Mouse (Mus musculus): ENCODE results near the gene Tada2a. TPM values are rescaled to one million over a fixed set of nuclear protein-coding genes. Genes with fewer than 3 reads are reported as not detected.
A peak's percentile ranks its signal among the peaks of the same experiment; 100 is the strongest.

Tada2a gene
- polyA plus RNA-seq, 2 experiments: 36.9 to 56.2 TPM

DNA sequence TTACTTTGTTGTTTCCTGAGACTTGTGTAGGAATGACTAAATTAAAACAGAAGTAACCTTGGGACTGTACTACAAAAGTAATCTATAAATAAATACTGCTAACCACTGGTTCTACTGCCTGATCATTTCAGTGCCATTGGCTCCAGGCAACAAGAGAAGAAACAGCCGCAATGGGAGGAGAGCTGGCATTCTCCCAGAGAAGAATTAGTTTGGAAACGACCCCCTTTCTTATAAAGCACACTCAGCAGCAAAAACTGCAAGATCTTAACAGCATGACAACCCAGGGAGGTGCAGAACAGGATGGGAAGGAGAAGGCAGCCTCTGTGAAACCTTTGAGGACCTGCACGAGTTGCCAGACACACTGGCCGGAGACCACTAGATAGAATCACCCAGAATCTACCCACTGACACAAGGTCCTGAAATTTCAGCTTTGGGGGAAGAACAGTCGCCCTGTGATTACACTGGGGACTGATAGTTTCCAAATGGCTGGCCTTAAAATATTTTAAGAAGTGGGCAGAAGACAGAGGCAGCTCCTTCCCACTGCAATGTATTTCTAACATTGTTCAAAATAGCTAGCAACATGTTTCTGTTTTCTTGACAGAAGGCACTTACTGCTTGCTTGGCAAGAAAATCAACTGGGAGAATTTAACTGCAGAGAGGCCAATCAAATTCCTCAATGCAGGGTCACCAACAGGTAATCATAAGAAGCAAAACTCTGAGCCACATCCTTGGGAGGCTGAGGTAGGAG is 32.0 kb downstream of the Tada2a start:
- peaks cover 71% of the 10 kb centered on the region for H3K36me3 ChIP-seq (ENCODE audit: control insufficient read depth, insufficient read depth, low read length)
- H3K4me1 ChIP-seq (ENCODE audit: control insufficient read depth, insufficient read depth, low read length): no peaks in the 10 kb centered on the region
- H3K9me3 ChIP-seq (ENCODE audit: control insufficient read depth, low read length): no peaks in the 10 kb centered on the region
- WGBS: 76% methylated on average over 5 of the region's 5 CpGs
- DNase-seq (ENCODE audit: low spot score) (peak; percentile 17), ATAC-seq (ENCODE audit: low FRiP score, low read depth) (no peak)
- H3K27me3 ChIP-seq (ENCODE audit: control insufficient read depth, insufficient read depth, low read length): no peaks in the 10 kb centered on the region
- no peak overlapping the region for H3K27ac ChIP-seq (replicated peaks; ENCODE audit: low read depth, low read length)
- no peak overlapping the region for H3K9ac ChIP-seq (ENCODE audit: low read depth, low read length, severe bottlenecking)
- no peak overlapping the region for H3K4me2 ChIP-seq (replicated peaks; ENCODE audit: low read depth, low read length, severe bottlenecking)
- H3K4me3 ChIP-seq (replicated peaks; ENCODE audit: low read length): no peak overlapping the region
- no peak for TF ChIP-seq POLR2A (IDR thresholded peaks at IDR 0.05; ENCODE audit: borderline replicate concordance, extremely low read depth, insufficient read depth, insufficient read length)

DNA sequence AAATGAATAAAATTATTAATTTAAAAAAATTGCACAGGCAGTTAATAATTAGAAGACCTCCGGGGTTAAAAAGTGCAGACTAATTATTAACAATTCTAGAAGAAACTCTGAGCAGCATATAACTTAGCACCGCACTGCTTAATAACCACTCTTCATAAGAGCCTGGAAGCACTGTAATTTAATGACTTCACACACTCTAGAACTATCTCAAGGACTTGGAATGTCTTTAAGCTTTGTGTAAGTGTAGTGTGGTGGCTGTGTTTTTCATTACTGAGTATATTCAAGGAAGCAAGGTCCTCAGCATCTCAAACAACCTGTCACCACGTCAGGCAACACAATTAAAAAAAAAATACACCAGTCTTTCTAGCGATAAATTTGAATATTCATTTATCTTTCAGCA is 34.3 kb downstream of the Tada2a start:
- no peak for ATAC-seq (ENCODE audit: low FRiP score, low read depth)
- Histone ChIP-seq H3K9me3 (ENCODE audit: control insufficient read depth, low read length) (no peaks in the 10 kb centered on the region), H3K36me3 (ENCODE audit: control insufficient read depth, insufficient read depth, low read length) (peaks cover 64% of the 10 kb centered on the region), H3K4me2 (replicated peaks; ENCODE audit: low read depth, low read length, severe bottlenecking) (no peak overlapping the region), H3K27ac (replicated peaks; ENCODE audit: low read depth, low read length) (no peak overlapping the region), H3K4me3 (replicated peaks; ENCODE audit: low read length) (no peak overlapping the region), H3K27me3 (ENCODE audit: control insufficient read depth, insufficient read depth, low read length) (no peaks in the 10 kb centered on the region), H3K4me1 (ENCODE audit: control insufficient read depth, insufficient read depth, low read length) (no peaks in the 10 kb centered on the region), H3K9ac (ENCODE audit: low read depth, low read length, severe bottlenecking) (no peak overlapping the region)
- TF ChIP-seq POLR2A (IDR thresholded peaks at IDR 0.05; ENCODE audit: borderline replicate concordance, extremely low read depth, insufficient read depth, insufficient read length): no peak
- DNase-seq (ENCODE audit: low spot score): no peak
- 81% methylated on average over 4 of the region's 4 CpGs for WGBS

DNA sequence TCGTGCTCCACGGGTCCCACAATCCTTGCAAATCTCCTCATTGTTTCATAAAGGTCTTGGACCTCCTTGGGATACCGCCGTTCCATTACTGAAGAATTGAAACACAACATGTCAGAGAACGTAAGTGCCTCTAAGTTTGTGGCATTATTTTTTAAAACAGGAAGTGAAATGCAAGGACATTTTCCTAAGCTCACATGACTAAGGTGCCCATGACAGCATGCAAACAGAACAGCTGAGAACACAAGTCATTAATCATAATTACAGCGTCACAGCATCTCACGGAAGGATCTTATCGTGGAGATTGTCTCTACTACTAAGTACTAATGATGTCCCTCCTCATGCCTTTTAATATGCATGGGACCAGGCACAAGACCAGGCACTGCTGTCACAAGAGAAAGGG is 38.8 kb downstream of the Tada2a start:
- WGBS: 90% methylated on average over 8 of the region's 8 CpGs
- Histone ChIP-seq H3K9ac (ENCODE audit: low read depth, low read length, severe bottlenecking) (no peak overlapping the region), H3K27me3 (ENCODE audit: control insufficient read depth, insufficient read depth, low read length) (no peaks in the 10 kb centered on the region), H3K9me3 (ENCODE audit: control insufficient read depth, low read length) (no peaks in the 10 kb centered on the region), H3K4me2 (replicated peaks; ENCODE audit: low read depth, low read length, severe bottlenecking) (no peak overlapping the region), H3K4me1 (ENCODE audit: control insufficient read depth, insufficient read depth, low read length) (no peaks in the 10 kb centered on the region), H3K36me3 (ENCODE audit: control insufficient read depth, insufficient read depth, low read length) (peaks cover 64% of the 10 kb centered on the region), H3K27ac (replicated peaks; ENCODE audit: low read depth, low read length) (no peak overlapping the region), H3K4me3 (replicated peaks; ENCODE audit: low read length) (no peak overlapping the region)
- no peak for TF ChIP-seq POLR2A (IDR thresholded peaks at IDR 0.05; ENCODE audit: borderline replicate concordance, extremely low read depth, insufficient read depth, insufficient read length)
- DNase-seq (ENCODE audit: low spot score) (no peak), ATAC-seq (ENCODE audit: low FRiP score, low read depth) (no peak)

- 97% methylated on average over 5 of the region's 5 CpGs for WGBS
- DNase-seq (ENCODE audit: low spot score) (no peak), ATAC-seq (ENCODE audit: low FRiP score, low read depth) (no peak)
- no peak overlapping the region for H3K9ac ChIP-seq (ENCODE audit: low read depth, low read length, severe bottlenecking)
- H3K4me3 ChIP-seq (replicated peaks; ENCODE audit: low read length): no peak overlapping the region
- H3K4me1 ChIP-seq (ENCODE audit: control insufficient read depth, insufficient read depth, low read length): 0 out of 2 replicates have a peak, but pooled peaks cover 2% of the 10 kb centered on the region
- no peak overlapping the region for H3K4me2 ChIP-seq (replicated peaks; ENCODE audit: low read depth, low read length, severe bottlenecking)
- no peaks in the 10 kb centered on the region for H3K9me3 ChIP-seq (ENCODE audit: control insufficient read depth, low read length)
- peaks cover 57% of the 10 kb centered on the region for H3K36me3 ChIP-seq (ENCODE audit: control insufficient read depth, insufficient read depth, low read length)
- no peak overlapping the region for H3K27ac ChIP-seq (replicated peaks; ENCODE audit: low read depth, low read length)
- H3K27me3 ChIP-seq (ENCODE audit: control insufficient read depth, insufficient read depth, low read length): no peaks in the 10 kb centered on the region
- no peak for TF ChIP-seq POLR2A (IDR thresholded peaks at IDR 0.05; ENCODE audit: borderline replicate concordance, extremely low read depth, insufficient read depth, insufficient read length)
These were observed 47.5 kb downstream of the Tada2a start for GRCm38 (mm10) chr11:84081901-84082300.

GRCm38 (mm10) chr11:84080327-84080726 is 49.1 kb downstream of the Tada2a start:
- H3K4me1 ChIP-seq (ENCODE audit: control insufficient read depth, insufficient read depth, low read length): 0 out of 2 replicates have a peak, but pooled peaks cover 2% of the 10 kb centered on the region
- H3K9me3 ChIP-seq (ENCODE audit: control insufficient read depth, low read length): no peaks in the 10 kb centered on the region
- H3K36me3 ChIP-seq (ENCODE audit: control insufficient read depth, insufficient read depth, low read length): peaks cover 47% of the 10 kb centered on the region
- no peak overlapping the region for H3K4me2 ChIP-seq (replicated peaks; ENCODE audit: low read depth, low read length, severe bottlenecking)
- TF ChIP-seq POLR2A (IDR thresholded peaks at IDR 0.05; ENCODE audit: borderline replicate concordance, extremely low read depth, insufficient read depth, insufficient read length): no peak
- ATAC-seq (ENCODE audit: low FRiP score, low read depth) (no peak), DNase-seq (ENCODE audit: low spot score) (no peak)
- H3K27me3 ChIP-seq (ENCODE audit: control insufficient read depth, insufficient read depth, low read length): no peaks in the 10 kb centered on the region
- no peak overlapping the region for H3K4me3 ChIP-seq (replicated peaks; ENCODE audit: low read length)
- no peak overlapping the region for H3K9ac ChIP-seq (ENCODE audit: low read depth, low read length, severe bottlenecking)
- no peak overlapping the region for H3K27ac ChIP-seq (replicated peaks; ENCODE audit: low read depth, low read length)
- WGBS: 87% methylated on average over 3 of the region's 3 CpGs

All from limb, embryonic 14.5 days (tissue).